Mouse (Mus musculus) heart, embryonic 10.5 days (tissue): Measurements from ENCODE around the gene Tmc4. TPM values are rescaled to one million over a fixed set of nuclear protein-coding genes. Genes with fewer than 3 reads are reported as not detected.

ENCODE experiments used
- DNase-seq: peaks from one replicate; pipeline ENCODE4 v3.0.0-alpha.2; 2017; ENCODE audit warnings: low spot score
- H3K27ac ChIP-seq: fragments of 300-500 bp; sonication (generic); 2 replicates; pipeline ENCODE4 v1.5.1; 2016; ENCODE audit warnings: mild to moderate bottlenecking
- H3K27me3 ChIP-seq: fragments of 300-500 bp; sonication (generic); 2 replicates; pipeline ENCODE4 v1.6.1; 2016; ENCODE audit warnings: mild to moderate bottlenecking; ENCODE audit not compliant: poor library complexity, insufficient read depth, severe bottlenecking
- H3K36me3 ChIP-seq: fragments of 300-500 bp; sonication (generic); 2 replicates; pipeline ENCODE4 v1.6.1; 2016; ENCODE audit warnings: mild to moderate bottlenecking, moderate library complexity
- H3K4me1 ChIP-seq: fragments of 300-500 bp; sonication (generic); 2 replicates; pipeline ENCODE4 v1.6.1; 2016; ENCODE audit warnings: mild to moderate bottlenecking
- H3K4me3 ChIP-seq: fragments of 300-500 bp; sonication (generic); 2 replicates; pipeline ENCODE4 v1.5.1; 2016; ENCODE audit warnings: mild to moderate bottlenecking, moderate library complexity
- H3K9me3 ChIP-seq: fragments of 300-500 bp; sonication (generic); 2 replicates; pipeline ENCODE4 v1.6.1; 2016; ENCODE audit warnings: mild to moderate bottlenecking, moderate library complexity
- WGBS: fragments of 180-500 bp; shearing (Covaris S2); methylation state at CpG from one replicate; pipeline ENCODE4 v1.1.7; 2016; 5-methylcytosine and 5-hydroxymethylcytosine counted together
- polyA plus RNA-seq: library from polyadenylated mRNA; unstranded; fragments of >200 nt; fragmentation: Nextera tagmentation; extraction: Ambion mirVana; gene quantifications from 2 replicates; pipeline ENCODE4 v1.2.1, GENCODE M21; 2016

The Tmc4 gene
- polyA plus RNA-seq, 1 experiment from 2014 or later, result 8.5 TPM

DNA sequence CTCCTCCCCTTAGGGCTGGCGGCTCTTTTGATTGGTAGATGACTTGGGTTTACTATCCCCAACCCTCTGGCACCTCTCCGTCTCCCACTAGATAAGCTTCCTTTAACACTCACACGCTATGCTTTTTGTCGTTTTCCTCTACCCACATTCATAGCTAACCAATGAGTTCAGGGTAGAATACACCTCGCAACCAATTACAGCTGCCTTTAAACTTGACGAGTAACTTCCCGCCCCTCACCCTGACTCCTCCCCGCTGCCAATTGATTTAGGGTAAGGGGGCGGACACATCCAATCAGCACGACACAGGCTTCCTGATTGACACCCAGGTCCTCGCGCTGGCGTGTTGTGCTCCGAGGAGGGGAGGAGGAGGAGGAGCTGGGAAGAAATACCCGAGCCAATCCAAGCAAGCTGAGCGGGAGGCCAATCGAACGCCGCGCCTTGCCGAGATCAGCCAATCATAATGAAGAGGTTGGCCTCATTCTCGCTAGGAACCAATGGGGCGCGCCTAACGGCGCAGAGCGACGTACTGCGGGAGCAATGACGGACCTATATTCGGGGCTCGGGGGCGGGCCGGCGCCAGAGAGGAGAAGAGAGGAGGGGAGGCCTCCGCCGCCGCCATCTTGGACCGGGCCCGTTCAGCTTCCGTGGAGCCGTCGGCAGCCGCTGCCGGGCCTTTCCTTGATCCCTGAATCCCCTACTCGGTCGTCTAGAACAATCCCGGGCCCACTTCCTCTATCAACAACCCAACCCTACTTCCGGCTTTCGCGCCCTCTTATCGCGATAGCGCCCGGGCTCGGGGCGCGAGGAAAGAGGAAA lies 32.5 kb downstream of the Tmc4 start, which contains the start of gene Cnot3:
Gene Cnot3, plus strand, starts transcription at position 597 of the 816 bp plus-strand sequence.
- H3K4me3 ChIP-seq, result peak within 1 kb of the TSS; percentile 98
- peaks cover 29% of the 10 kb centered on the region for H3K4me1 ChIP-seq
- DNase-seq, result peak; percentile 100
- no peaks in the 10 kb centered on the region for H3K27me3 ChIP-seq
- H3K27ac ChIP-seq, result peak within 1 kb of the TSS; percentile 98
- under 1% methylated on average over 58 of the region's 58 CpGs for WGBS
- peaks cover 33% of the 10 kb centered on the region for H3K36me3 ChIP-seq
- H3K9me3 ChIP-seq, result no peaks in the 10 kb centered on the region

DNA sequence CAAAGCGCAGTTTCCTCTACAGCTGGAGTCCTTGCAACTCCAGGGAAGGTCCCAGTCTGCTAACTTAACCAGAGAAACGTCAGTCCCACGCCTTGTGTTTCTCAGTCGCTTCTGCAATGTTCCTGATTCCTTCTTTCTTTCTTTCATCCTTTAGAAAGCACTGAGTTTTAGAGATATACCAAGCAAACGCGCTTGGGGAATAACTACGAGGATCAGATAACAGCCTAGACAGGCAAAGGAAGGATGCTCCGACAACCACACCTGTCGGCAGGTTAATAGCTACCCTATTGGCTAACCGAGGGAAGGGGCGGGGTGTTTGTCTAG lies 33.0 kb downstream of the Tmc4 start:
- Histone ChIP-seq H3K36me3 (peaks cover 35% of the 10 kb centered on the region), H3K4me1 (peaks cover 26% of the 10 kb centered on the region), H3K27me3 (no peaks in the 10 kb centered on the region), H3K27ac (peak overlapping the region; percentile 98; the same call in 1 of the 2 replicates), H3K9me3 (no peaks in the 10 kb centered on the region), H3K4me3 (peak overlapping the region; percentile 98)
- DNase-seq, result no peak
- WGBS, result under 1% methylated on average over 11 of the region's 11 CpGs

- Histone ChIP-seq H3K27ac (0 out of 2 replicates have a peak overlapping the region, but pooled peaks have one; percentile 2), H3K27me3 (no peaks in the 10 kb centered on the region), H3K36me3 (peaks cover 36% of the 10 kb centered on the region), H3K4me3 (peak overlapping the region; percentile 98), H3K9me3 (no peaks in the 10 kb centered on the region), H3K4me1 (peaks cover 23% of the 10 kb centered on the region)
- WGBS, result 24% methylated on average over 9 of the region's 9 CpGs
- no peak for DNase-seq
Measured at GRCm38 (mm10) chr7:3643843-3644242, 33.5 kb downstream of the Tmc4 start.

- Histone ChIP-seq H3K27me3 (no peaks in the 10 kb centered on the region), H3K27ac (no peak overlapping the region), H3K9me3 (no peaks in the 10 kb centered on the region), H3K4me3 (no peak overlapping the region), H3K4me1 (peaks cover 22% of the 10 kb centered on the region), H3K36me3 (peaks cover 39% of the 10 kb centered on the region)
- DNase-seq, result no peak
- WGBS, result 65% methylated on average over 5 of the region's 5 CpGs
Measured at GRCm38 (mm10) chr7:3643412-3643811, 33.9 kb downstream of the Tmc4 start.

DNA sequence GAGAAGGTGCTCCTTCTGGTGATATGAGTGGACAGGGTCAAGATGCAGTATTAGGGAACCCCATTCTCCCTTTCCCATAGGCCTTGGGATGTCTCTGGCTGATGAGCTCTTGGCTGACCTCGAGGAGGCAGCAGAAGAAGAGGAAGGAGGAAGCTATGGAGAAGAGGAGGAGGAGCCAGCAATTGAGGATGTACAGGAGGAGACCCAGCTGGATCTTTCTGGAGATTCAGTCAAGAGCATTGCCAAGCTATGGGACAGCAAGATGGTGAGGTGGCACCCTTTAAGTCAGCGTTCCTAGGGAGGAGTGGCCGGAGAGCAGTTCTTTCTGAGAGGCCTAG lies 46.9 kb downstream of the Tmc4 start:
- no peak for DNase-seq
- WGBS, result 47% methylated on average over 3 of the region's 3 CpGs
- H3K27ac ChIP-seq, result peak overlapping the region; percentile 91
- peaks cover 50% of the 10 kb centered on the region for H3K36me3 ChIP-seq
- H3K27me3 ChIP-seq, result no peaks in the 10 kb centered on the region
- H3K9me3 ChIP-seq, result no peaks in the 10 kb centered on the region
- peak overlapping the region; percentile 78 for H3K4me3 ChIP-seq
- peaks cover 18% of the 10 kb centered on the region for H3K4me1 ChIP-seq

- Histone ChIP-seq H3K27me3 (no peaks in the 10 kb centered on the region), H3K4me3 (peak within 1 kb of the TSS; percentile 78), H3K9me3 (no peaks in the 10 kb centered on the region), H3K27ac (peak within 1 kb of the TSS; percentile 91), H3K4me1 (peaks cover 18% of the 10 kb centered on the region), H3K36me3 (peaks cover 47% of the 10 kb centered on the region)
- peak; percentile 96 for DNase-seq
- WGBS, result 1% methylated on average over 47 of the region's 47 CpGs
Measured at GRCm38 (mm10) chr7:3629543-3630477, 47.5 kb downstream of the Tmc4 start, which contains the start of the genes Tfpt and Prpf31. Tfpt (minus strand) TSS chr7:3629929. Prpf31 (plus strand) TSS chr7:3629985.

GRCm38 (mm10) chr7:3629030-3629429 lies 48.3 kb downstream of the Tmc4 start:
- Histone ChIP-seq H3K9me3 (no peaks in the 10 kb centered on the region), H3K4me1 (peaks cover 18% of the 10 kb centered on the region), H3K27me3 (no peaks in the 10 kb centered on the region), H3K36me3 (peaks cover 47% of the 10 kb centered on the region), H3K27ac (peak overlapping the region; percentile 91), H3K4me3 (peak overlapping the region; percentile 78)
- WGBS, result 28% methylated on average over 4 of the region's 4 CpGs
- DNase-seq, result no peak

GRCm38 (mm10) chr7:3617242-3617995 lies 59.9 kb downstream of the Tmc4 start, which contains the start of gene Ndufa3:
Ndufa3 (plus strand) TSS chr7:3617373.
- H3K27me3 ChIP-seq, result no peaks in the 10 kb centered on the region
- H3K4me1 ChIP-seq, result peaks cover 6% of the 10 kb centered on the region; the same call in 1 of the 2 replicates
- H3K36me3 ChIP-seq, result peaks cover 29% of the 10 kb centered on the region
- peak within 1 kb of the TSS; percentile 94 for H3K27ac ChIP-seq
- H3K4me3 ChIP-seq, result peak within 1 kb of the TSS; percentile 87
- H3K9me3 ChIP-seq, result no peaks in the 10 kb centered on the region
- under 1% methylated on average over 32 of the region's 32 CpGs for WGBS
- DNase-seq, result peak; percentile 96

- H3K4me1 ChIP-seq, result peaks cover 6% of the 10 kb centered on the region; the same call in 1 of the 2 replicates
- DNase-seq, result no peak
- no peak overlapping the region for H3K27ac ChIP-seq
- peaks cover 24% of the 10 kb centered on the region for H3K36me3 ChIP-seq
- H3K27me3 ChIP-seq, result no peaks in the 10 kb centered on the region
- 42% methylated on average over 6 of the region's 6 CpGs for WGBS
- peak overlapping the region; percentile 87 for H3K4me3 ChIP-seq
- H3K9me3 ChIP-seq, result no peaks in the 10 kb centered on the region
Measured at GRCm38 (mm10) chr7:3616389-3617241, 60.7 kb downstream of the Tmc4 start.

DNA sequence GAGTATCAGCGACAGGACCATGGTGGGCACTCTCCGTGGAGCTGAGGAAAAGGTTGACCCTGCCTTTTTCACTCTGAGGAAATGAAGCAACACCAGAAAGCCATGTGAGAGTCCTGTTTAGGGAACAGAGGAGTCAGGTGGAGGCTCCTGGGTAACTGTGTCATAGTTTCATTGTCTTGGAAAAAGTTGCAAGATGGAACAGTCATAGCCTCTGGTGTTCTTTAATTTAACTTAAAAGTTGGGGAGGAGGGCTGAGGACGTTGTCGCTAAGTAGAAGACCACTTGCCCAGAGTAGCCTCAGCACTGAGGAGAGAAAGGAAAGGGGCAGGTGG lies 61.3 kb downstream of the Tmc4 start, which contains the start of gene Oscar:
Gene Oscar, minus strand, starts transcription at position 101 of the 332 bp plus-strand sequence.
- no peaks in the 10 kb centered on the region for H3K27me3 ChIP-seq

More for the DNA sequence above, 61.3 kb downstream of the Tmc4 start, which contains the start of gene Oscar:
- Histone ChIP-seq H3K27ac (no peak within 1 kb of the TSS), H3K4me3 (peak within 1 kb of the TSS; percentile 87), H3K4me1 (peaks cover 6% of the 10 kb centered on the region; the same call in 1 of the 2 replicates), H3K36me3 (peaks cover 24% of the 10 kb centered on the region), H3K9me3 (no peaks in the 10 kb centered on the region)
- 76% methylated on average over 4 of the region's 4 CpGs for WGBS
- DNase-seq, result no peak
